20 mouse cellular contexts compared by ENCODE assay signal in genomic region chr1:39964427-39964826, GRCm38 (mm10).
DNase-seq lines count a peak whose midpoint lies in the region; ATAC-seq and TF ChIP-seq lines count a peak whose summit lies in the region.
"Had no signal": no experiment of that assay in that cellular context is flagged by ENCODE, and none has a peak within 500 bp of the region (broad histone marks: within the 10 kb centered on the region; RNA-seq: fewer than 3 reads in every experiment).

No protein-coding gene starts in this region.

- no peak overlapping the region for H3K4me3 ChIP-seq in layer of hippocampus, adult 2 months
- no peak overlapping the region for H3K4me3 ChIP-seq in intestine, embryonic 14.5 days (ENCODE audit: low read depth, low read length)
- H3K4me3 ChIP-seq in intestine, embryonic 15.5 days (replicated peaks) = no peak overlapping the region
- no peak overlapping the region for H3K4me3 ChIP-seq in stomach, embryonic 16.5 days (replicated peaks; ENCODE audit: low read length)
- H3K4me3 ChIP-seq: embryonic facial prominence, embryonic 15.5 days; erythroblast, embryonic 14.5 days; forebrain, embryonic 10.5 days; gastrocnemius, adult 2 months; heart, embryonic 10.5 days had no signal

- H3K4me2 ChIP-seq in intestine, embryonic 14.5 days (ENCODE audit: low read length) = no peak overlapping the region
- H3K4me2 ChIP-seq in intestine, embryonic 15.5 days (replicated peaks) = no peak overlapping the region
- H3K4me2 ChIP-seq in stomach, embryonic 16.5 days (ENCODE audit: low read depth, low read length) = no peak overlapping the region
- H3K4me2 ChIP-seq: embryonic facial prominence, embryonic 15.5 days; hindbrain, embryonic 14.5 days had no signal

- TF ChIP-seq CTCF in layer of hippocampus, adult 2 months (conservative IDR thresholded peaks at IDR 0.05) = no peak

- no peaks in the 10 kb centered on the region for H3K27me3 ChIP-seq in intestine, embryonic 14.5 days (replicated peaks; ENCODE audit: control insufficient read depth, insufficient read depth, low read length)
- no peaks in the 10 kb centered on the region for H3K27me3 ChIP-seq in intestine, embryonic 15.5 days (replicated peaks)
- no peaks in the 10 kb centered on the region for H3K27me3 ChIP-seq in stomach, embryonic 16.5 days (ENCODE audit: control insufficient read depth, insufficient read depth, low read length)
- H3K27me3 ChIP-seq: embryonic facial prominence, embryonic 15.5 days had no signal

- no peaks in the 10 kb centered on the region for H3K9me3 ChIP-seq in intestine, embryonic 14.5 days (ENCODE audit: control insufficient read depth, low read length)
- H3K9me3 ChIP-seq in intestine, embryonic 15.5 days = no peaks in the 10 kb centered on the region
- H3K9me3 ChIP-seq in stomach, embryonic 16.5 days (replicated peaks; ENCODE audit: control insufficient read depth, low read length) = no peaks in the 10 kb centered on the region
- H3K9me3 ChIP-seq: embryonic facial prominence, embryonic 15.5 days; forebrain, embryonic 10.5 days; heart, embryonic 10.5 days had no signal

- peak; percentile 85 for ATAC-seq in intestine, embryonic 14.5 days (replicated peaks; ENCODE audit: low FRiP score, low TSS enrichment, low read depth)
- peak; percentile 87 for ATAC-seq in intestine, embryonic 15.5 days
- ATAC-seq in stomach, embryonic 16.5 days (ENCODE audit: insufficient read depth, low FRiP score) = 0 out of 2 replicates have a peak, but pooled peaks have one; percentile 19

- 59% methylated on average over 2 of the region's 2 CpGs for WGBS in intestine, embryonic 14.5 days
- 42% methylated on average over 2 of the region's 2 CpGs for WGBS in intestine, embryonic 15.5 days
- whole genome bisulfite sequencing in stomach, embryonic 16.5 days = 46% methylated on average over 2 of the region's 2 CpGs

- H3K36me3 ChIP-seq in intestine, embryonic 14.5 days (ENCODE audit: control insufficient read depth, insufficient read depth, low read length) = peaks cover 24% of the 10 kb centered on the region
- H3K36me3 ChIP-seq in intestine, embryonic 15.5 days = no peaks in the 10 kb centered on the region
- no peaks in the 10 kb centered on the region for H3K36me3 ChIP-seq in stomach, embryonic 16.5 days (ENCODE audit: control insufficient read depth, insufficient read depth, low read length)

- no peak overlapping the region for H3K9ac ChIP-seq in intestine, embryonic 14.5 days (ENCODE audit: low read length)
- H3K9ac ChIP-seq in intestine, embryonic 15.5 days = no peak overlapping the region
- no peak overlapping the region for H3K9ac ChIP-seq in stomach, embryonic 16.5 days (ENCODE audit: low read length)
- H3K9ac ChIP-seq: embryonic facial prominence, embryonic 15.5 days had no signal

- peak overlapping the region; percentile 70 for H3K27ac ChIP-seq in layer of hippocampus, adult 2 months
- no peak overlapping the region for H3K27ac ChIP-seq in intestine, embryonic 14.5 days (ENCODE audit: low read depth)
- no peak overlapping the region for H3K27ac ChIP-seq in intestine, embryonic 15.5 days
- H3K27ac ChIP-seq in stomach, embryonic 16.5 days (ENCODE audit: low read length) = peak overlapping the region; percentile 58
- H3K27ac ChIP-seq: forebrain, embryonic 10.5 days; heart, embryonic 10.5 days had no signal

- DNase-seq in layer of hippocampus, adult 2 months (ENCODE audit: low spot score in 2 of 2) = no peak
- no peak for DNase-seq in layer of hippocampus, postnatal 10 days (ENCODE audit: low spot score in 2 of 2)
- DNase-seq in intestine, embryonic 14.5 days (ENCODE audit: low spot score) = no peak
- DNase-seq in kidney, adult 8-10 months = no peak
- DNase-seq: adrenal gland, adult 8-10 months; adrenal gland, postnatal 36 days; cerebellum, adult 8-10 months; cerebellum, postnatal 14 days; embryo, embryonic 11 days; gastrocnemius, adult 2 months; gastrocnemius, postnatal 25 days; heart, postnatal 10 days; heart, postnatal 4 days had no signal

- peaks cover 23% of the 10 kb centered on the region for H3K4me1 ChIP-seq in intestine, embryonic 14.5 days (replicated peaks; ENCODE audit: control insufficient read depth, insufficient read depth, low read length)
- H3K4me1 ChIP-seq in intestine, embryonic 15.5 days (replicated peaks) = peaks cover 19% of the 10 kb centered on the region
- peaks cover 32% of the 10 kb centered on the region for H3K4me1 ChIP-seq in stomach, embryonic 16.5 days (ENCODE audit: control insufficient read depth, insufficient read depth, low read length)

Comparison
In these comparisons a context has a peak if more than half of its experiments do, and no peak if none do; other contexts are left out.
1. H3K27ac ChIP-seq: peak in layer of hippocampus, adult 2 months (single experiment) and stomach, embryonic 16.5 days (single experiment); none in intestine, embryonic 14.5 days (single experiment) and intestine, embryonic 15.5 days (single experiment).
2. ATAC-seq: peak in every context shown above with its lines; median percentile 87 in intestine, embryonic 15.5 days; 85 in intestine, embryonic 14.5 days; 19 in stomach, embryonic 16.5 days.